Mouse (Mus musculus) MEL (cell line): Measurements from ENCODE around the gene Efna2. TPM values are rescaled to one million over a fixed set of nuclear protein-coding genes. Genes with fewer than 3 reads are reported as not detected.
A peak's percentile ranks its signal among the peaks of the same experiment; 100 is the strongest.
"Not testable (repeated sequence)": the region's sequence is repeated elsewhere in the genome, so short reads cannot be mapped to it uniquely, and the experiment has no call there.

Experiments
- DNase-seq: peaks from one replicate; pipeline ENCODE4 v3.0.0; 2011; ENCODE audit warnings: low read depth, low spot score
- H3K27ac ChIP-seq: 2 replicates; pipeline ENCODE4 v1.5.1; 2012; ENCODE audit warnings: low read depth, mild to moderate bottlenecking, control low read depth, low read length, moderate library complexity; ENCODE audit not compliant: control insufficient read depth
- H3K27me3 ChIP-seq, 2 experiments: fragments of 150-350 bp in 1 of 2; sonication (generic) in 1 of 2; 2 replicates each; pipeline ENCODE4 v1.6.1; 2012; ENCODE audit warnings: low read length in 2 of 2, mild to moderate bottlenecking in 2 of 2, improper control_type of control experiment in 1 of 2, moderate library complexity in 1 of 2; ENCODE audit not compliant: insufficient read depth in 2 of 2, control insufficient read depth in 1 of 2
- H3K36me3 ChIP-seq, 2 experiments: 2 replicates each; pipeline ENCODE4 v1.6.1; 2012 to 2014; ENCODE audit warnings: low read length in 2 of 2, improper control_type of control experiment in 1 of 2, inconsistent platforms in 1 of 2, mild to moderate bottlenecking in 1 of 2; ENCODE audit not compliant: insufficient read depth in 2 of 2, control insufficient read depth in 1 of 2
- H3K4me1 ChIP-seq, 2 experiments: fragments of 150-350 bp in 1 of 2; sonication (generic) in 1 of 2; 2 replicates each; pipeline ENCODE4 v1.6.1; 2012; ENCODE audit warnings: low read length in 2 of 2, improper control_type of control experiment in 1 of 2, mild to moderate bottlenecking in 1 of 2; ENCODE audit not compliant: insufficient read depth in 2 of 2, control insufficient read depth in 1 of 2
- H3K4me3 ChIP-seq, 2 experiments: fragments of 150-350 bp in 1 of 2; sonication (generic) in 1 of 2; 2 replicates each; pipeline ENCODE4 v1.5.1; 2012; ENCODE audit warnings: low read depth in 2 of 2, low read length in 2 of 2, mild to moderate bottlenecking in 2 of 2, moderate library complexity in 2 of 2, control low read depth in 1 of 2, improper control_type of control experiment in 1 of 2; ENCODE audit not compliant: control insufficient read depth in 1 of 2, insufficient read depth in 1 of 2
- H3K79me2 ChIP-seq: 2 replicates; pipeline ENCODE4 v1.6.1; 2012; ENCODE audit warnings: mild to moderate bottlenecking, low read length, moderate library complexity; ENCODE audit not compliant: control insufficient read depth, poor library complexity, insufficient read depth
- H3K9ac ChIP-seq: 2 replicates; pipeline ENCODE4 v1.6.1; 2012; ENCODE audit warnings: low read depth, mild to moderate bottlenecking, control low read depth, low read length, moderate library complexity; ENCODE audit not compliant: control insufficient read depth, poor library complexity, severe bottlenecking
- H3K9me3 ChIP-seq: fragments of 150-350 bp; sonication (generic); replicated peaks from 2 replicates; pipeline ENCODE4 v1.6.1; 2012; ENCODE audit warnings: mild to moderate bottlenecking, low read length, improper control_type of control experiment, moderate library complexity; ENCODE audit not compliant: insufficient read depth
- CHD1 ChIP-seq: IDR thresholded peaks from 2 replicates; pipeline ENCODE4 v1.6.1; 2012; ENCODE audit warnings: low read depth, mild to moderate bottlenecking, inconsistent platforms, low read length, improper control_type of control experiment
- CTCF ChIP-seq, 3 experiments: IDR thresholded peaks in 2 of 3; conservative IDR thresholded peaks in 1 of 3; 2 replicates each; pipeline ENCODE4 v1.5.1; 2011 to 2012; ENCODE audit warnings: low read length in 3 of 3, low read depth in 2 of 3, mild to moderate bottlenecking in 2 of 3, improper control_type of control experiment in 1 of 3, inconsistent platforms in 1 of 3, mixed read lengths in 1 of 3, moderate library complexity in 1 of 3; ENCODE audit not compliant: control insufficient read depth in 1 of 3, insufficient read depth in 1 of 3, poor library complexity in 1 of 3, severe bottlenecking in 1 of 3
- E2F4 ChIP-seq: IDR thresholded peaks from 2 replicates; pipeline ENCODE4 v1.6.1; 2011; ENCODE audit warnings: low read depth, low read length, improper control_type of control experiment, borderline replicate concordance
- ELF1 ChIP-seq: IDR thresholded peaks from 2 replicates; pipeline ENCODE4 v1.6.1; 2014; ENCODE audit warnings: low read depth, mild to moderate bottlenecking, inconsistent platforms, low read length, improper control_type of control experiment, moderate library complexity
- EP300 ChIP-seq, 2 experiments: IDR thresholded peaks; 2 replicates each; pipeline ENCODE4 v1.6.1; 2011; ENCODE audit warnings: improper control_type of control experiment in 2 of 2, low read length in 2 of 2, low read depth in 1 of 2, mild to moderate bottlenecking in 1 of 2
- ETS1 ChIP-seq: IDR thresholded peaks from 2 replicates; pipeline ENCODE4 v1.6.1; 2012; ENCODE audit warnings: low read depth, mild to moderate bottlenecking, inconsistent platforms, low read length, improper control_type of control experiment, moderate library complexity
- GABPA ChIP-seq: IDR thresholded peaks from 2 replicates; pipeline ENCODE4 v1.6.1; 2012; ENCODE audit warnings: low read depth, mild to moderate bottlenecking, inconsistent platforms, low read length, improper control_type of control experiment, moderate library complexity
- GATA1 ChIP-seq: IDR thresholded peaks from 2 replicates; pipeline ENCODE4 v1.6.1; 2011; ENCODE audit warnings: low read depth, low read length, improper control_type of control experiment
- HCFC1 ChIP-seq: IDR thresholded peaks from 2 replicates; pipeline ENCODE4 v1.6.1; 2012; ENCODE audit warnings: low read depth, mild to moderate bottlenecking, inconsistent platforms, low read length, improper control_type of control experiment, moderate library complexity
- MAZ ChIP-seq: IDR thresholded peaks from 2 replicates; pipeline ENCODE4 v1.6.1; 2012; ENCODE audit warnings: low read depth, mild to moderate bottlenecking, inconsistent platforms, low read length, improper control_type of control experiment
- MXI1 ChIP-seq: IDR thresholded peaks from 2 replicates; pipeline ENCODE4 v1.6.1; 2011; ENCODE audit warnings: mild to moderate bottlenecking, low read depth, low read length, improper control_type of control experiment
- MYC ChIP-seq: IDR thresholded peaks from 2 replicates; pipeline ENCODE4 v1.6.1; 2011; ENCODE audit warnings: low read depth, mild to moderate bottlenecking, low read length, improper control_type of control experiment, moderate library complexity
- NELFE ChIP-seq: IDR thresholded peaks from 2 replicates; pipeline ENCODE4 v1.6.1; 2011; ENCODE audit warnings: low read depth, low read length, improper control_type of control experiment
- NRF1 ChIP-seq: IDR thresholded peaks from 2 replicates; pipeline ENCODE4 v1.6.1; 2014; ENCODE audit warnings: low read depth, mild to moderate bottlenecking, inconsistent platforms, low read length, improper control_type of control experiment, moderate library complexity; ENCODE audit not compliant: poor library complexity, insufficient read depth, severe bottlenecking
- POLR2A ChIP-seq, 2 experiments: IDR thresholded peaks; 2 replicates each; pipeline ENCODE4 v1.6.1; 2011 to 2012; ENCODE audit warnings: low read length in 2 of 2, mild to moderate bottlenecking in 2 of 2, control low read depth in 1 of 2, improper control_type of control experiment in 1 of 2, low read depth in 1 of 2, moderate library complexity in 1 of 2; ENCODE audit not compliant: control insufficient read depth in 1 of 2, insufficient read depth in 1 of 2, poor library complexity in 1 of 2
- POLR2AphosphoS2 ChIP-seq: IDR thresholded peaks from 2 replicates; pipeline ENCODE4 v1.6.1; 2011; ENCODE audit warnings: low read length, improper control_type of control experiment
- POLR2AphosphoS5 ChIP-seq: IDR thresholded peaks from 2 replicates; pipeline ENCODE4 v1.6.1; 2012; ENCODE audit warnings: low read depth, borderline replicate concordance, mild to moderate bottlenecking, inconsistent platforms, low read length, moderate library complexity, mixed read lengths
- RCOR1 ChIP-seq: IDR thresholded peaks from 2 replicates; pipeline ENCODE4 v1.6.1; 2012; ENCODE audit warnings: low read depth, mild to moderate bottlenecking, inconsistent platforms, low read length, improper control_type of control experiment
- SIN3A ChIP-seq: IDR thresholded peaks from 2 replicates; pipeline ENCODE4 v1.6.1; 2012; ENCODE audit warnings: low read length, improper control_type of control experiment, inconsistent platforms
- TBP ChIP-seq: IDR thresholded peaks from 2 replicates; pipeline ENCODE4 v1.8.0; 2011; ENCODE audit warnings: low read depth, low read length, improper control_type of control experiment
- TCF12 ChIP-seq: IDR thresholded peaks from 2 replicates; pipeline ENCODE4 v1.6.1; 2014; ENCODE audit warnings: low read depth, mild to moderate bottlenecking, inconsistent platforms, low read length, improper control_type of control experiment, moderate library complexity
- USF1 ChIP-seq: IDR thresholded peaks from 2 replicates; pipeline ENCODE4 v1.6.1; 2014; ENCODE audit warnings: low read depth, mild to moderate bottlenecking, inconsistent platforms, low read length, improper control_type of control experiment, moderate library complexity
- ZC3H11A ChIP-seq: IDR thresholded peaks from 2 replicates; pipeline ENCODE4 v1.6.1; 2012; ENCODE audit warnings: low read depth, mild to moderate bottlenecking, inconsistent platforms, low read length, improper control_type of control experiment
- ZMIZ1 ChIP-seq: IDR thresholded peaks from 2 replicates; pipeline ENCODE4 v1.6.1; 2012; ENCODE audit warnings: low read depth, mild to moderate bottlenecking, inconsistent platforms, low read length, improper control_type of control experiment, moderate library complexity
- ZNF384 ChIP-seq: IDR thresholded peaks from 2 replicates; pipeline ENCODE4 v1.6.1; 2012; ENCODE audit warnings: low read depth, mild to moderate bottlenecking, inconsistent platforms, low read length, improper control_type of control experiment
- polyA plus RNA-seq, 2 experiments: library from polyadenylated mRNA; stranded (reverse) in 1 of 2; unstranded in 1 of 2; fragments of >175 nt in 1 of 2; fragments of >200 nt in 1 of 2; gene quantifications; 2 replicates each; pipeline versions ENCODE4 v1.2.1 to v1.2.4; 2012; ENCODE audit warnings: low replicate concordance in 2 of 2, low read depth in 1 of 2; ENCODE audit not compliant: insufficient read length in 2 of 2, insufficient read depth in 1 of 2, missing spikeins in 1 of 2
- total RNA-seq: library from RNA; depleted of rRNA; stranded (reverse); fragments of 300-350 nt; gene quantifications from 2 replicates; pipeline ENCODE4 v1.2.3, GENCODE M21; 2012

The Efna2 gene
- total and polyA plus RNA-seq, 3 experiments, result 0.12 to 2.8 TPM; not detected in 1

DNA sequence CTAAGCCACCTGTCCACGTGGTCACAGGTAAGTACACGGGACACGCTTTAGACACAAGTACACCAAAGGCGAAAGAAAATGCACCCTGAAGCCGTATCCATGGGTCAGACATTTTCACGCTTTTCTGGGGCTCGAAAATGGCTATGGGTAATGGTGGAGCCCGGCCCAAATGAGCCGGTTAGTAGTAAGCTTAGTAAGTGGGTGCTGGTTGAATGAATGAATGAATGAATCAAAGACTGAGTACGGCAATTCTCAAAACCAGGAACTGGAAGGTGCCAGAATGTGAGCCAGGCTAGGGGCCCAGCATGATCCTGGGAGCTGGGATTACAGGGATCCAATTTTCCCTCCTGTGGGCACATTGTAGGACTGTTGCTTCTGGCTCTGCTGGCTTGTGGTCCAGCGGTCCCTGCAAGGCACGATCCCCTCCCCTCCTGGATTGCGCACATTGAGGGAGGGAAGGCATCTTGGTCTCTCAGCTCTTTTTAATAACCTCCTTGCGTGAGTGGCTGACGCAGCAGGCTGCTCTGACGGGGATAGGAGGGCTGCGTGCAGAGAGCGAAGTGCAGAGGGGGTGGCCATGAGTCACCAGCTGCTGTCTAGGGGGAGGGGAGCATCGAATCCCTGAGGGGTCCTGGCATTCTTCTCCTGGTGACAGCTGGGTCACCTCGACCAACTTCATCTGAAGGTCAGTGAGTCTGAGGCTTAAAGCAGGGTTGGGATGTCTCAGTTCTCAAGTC lies 13.7 kb upstream of the Efna2 start, which contains the start of gene Cirbp (continued):
- no peak for TF ChIP-seq HCFC1
- TF ChIP-seq RCOR1, result no peak
- TF ChIP-seq NELFE, result no peak
- no peak for TF ChIP-seq TCF12
- peak; percentile 79 for TF ChIP-seq TBP
- no peak for TF ChIP-seq CHD1

DNA sequence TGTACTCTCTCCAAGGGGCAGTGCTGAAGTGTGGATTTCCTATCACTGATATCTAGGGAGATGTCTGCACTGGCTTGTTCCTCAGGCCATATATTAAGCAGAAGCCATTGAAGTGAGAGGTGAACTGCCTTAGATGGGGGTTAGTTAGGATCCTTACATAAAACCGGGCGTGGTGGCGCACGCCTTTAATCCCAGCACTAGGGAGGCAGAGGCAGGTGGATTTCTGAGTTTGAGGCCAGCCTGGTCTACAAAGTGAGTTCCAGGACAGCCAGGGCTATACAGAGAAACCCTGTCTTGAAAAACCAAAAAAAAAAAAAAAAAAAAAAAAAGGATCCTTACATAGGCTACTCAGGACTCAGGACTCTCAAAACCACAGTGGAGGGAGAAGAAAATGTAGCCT lies 13.1 kb upstream of the Efna2 start:
- H3K4me3 ChIP-seq, result peak overlapping the region; percentile 52 to 57
- H3K27ac ChIP-seq, result peak overlapping the region; percentile 72
- H3K79me2 ChIP-seq, H3K9me3 ChIP-seq, H3K27me3 ChIP-seq, DNase-seq: not testable (repeated sequence)
- H3K9ac ChIP-seq, result peak overlapping the region; percentile 44
- TF ChIP-seq ZNF384 (peak; percentile 44; the same call in 1 of the 2 replicates), MYC (0 out of 2 replicates have a peak, but pooled peaks have one; percentile 14)
- H3K4me1 ChIP-seq, result peaks cover 4 to 28% of the 10 kb centered on the region in 2 experiments
- peaks cover 0 to 12% of the 10 kb centered on the region in 2 experiments; a peak in 2 of 4 replicates for H3K36me3 ChIP-seq

GRCm38 (mm10) chr10:80167460-80168037 lies 11.7 kb upstream of the Efna2 start:
- Histone ChIP-seq H3K4me3 (peak overlapping the region; percentile 67 to 84), H3K79me2 (peaks cover 8% of the 10 kb centered on the region; the same call in 1 of the 2 replicates), H3K36me3 (peaks cover 0 to 13% of the 10 kb centered on the region in 2 experiments; a peak in 2 of 4 replicates), H3K27me3 (no peaks in the 10 kb centered on the region), H3K27ac (peak overlapping the region; percentile 90), H3K9me3 (no peaks in the 10 kb centered on the region), H3K9ac (peak overlapping the region; percentile 92), H3K4me1 (peaks cover 4 to 25% of the 10 kb centered on the region in 2 experiments; a peak in 3 of 4 replicates)
- TF ChIP-seq EP300 (IDR thresholded peaks at IDR 0.05; ENCODE audit: low read depth in 1 of 2, low read length in 2 of 2), result no peak
- peak; percentile 59 for TF ChIP-seq USF1
- TF ChIP-seq GABPA, result no peak
- peak; percentile 90 for TF ChIP-seq POLR2AphosphoS5
- peak; percentile 98 for TF ChIP-seq POLR2AphosphoS2
- peak; percentile 98 for TF ChIP-seq TBP
- TF ChIP-seq ZC3H11A, result no peak
- TF ChIP-seq SIN3A, result peak; percentile 69
- TF ChIP-seq ETS1, result 0 out of 2 replicates have a peak, but pooled peaks have one; percentile 51
- peak; percentile 97 for TF ChIP-seq ZMIZ1
- peak; percentile 83; the same call in 1 of the 2 replicates for TF ChIP-seq MAZ
- TF ChIP-seq CTCF (IDR thresholded peaks at IDR 0.05 in 2 of 3, conservative IDR thresholded peaks at IDR 0.05 in 1 of 3; ENCODE audit: control insufficient read depth in 1 of 3, insufficient read depth in 1 of 3, low read depth in 2 of 3, low read length in 3 of 3, poor library complexity in 1 of 3, severe bottlenecking in 1 of 3), result no peak
- no peak for TF ChIP-seq CHD1
- TF ChIP-seq HCFC1, result peak; percentile 71
- TF ChIP-seq GATA1, result no peak
- TF ChIP-seq MXI1, result peak; percentile 45
- peak; percentile 50 for TF ChIP-seq NRF1
- TF ChIP-seq MYC, result peak; percentile 22; the same call in 1 of the 2 replicates
- peak; percentile 99 for TF ChIP-seq NELFE
- TF ChIP-seq TCF12, result 0 out of 2 replicates have a peak, but pooled peaks have one; percentile 23
- peak; percentile 99 for TF ChIP-seq ELF1
- TF ChIP-seq E2F4, result 0 out of 2 replicates have a peak, but pooled peaks have one; percentile 10
- TF ChIP-seq POLR2A (IDR thresholded peaks at IDR 0.05; ENCODE audit: control insufficient read depth in 1 of 2, insufficient read depth in 1 of 2, low read depth in 1 of 2, low read length in 2 of 2, poor library complexity in 1 of 2), result peak; percentile 98 to 99
- peak; percentile 98 for DNase-seq
